Mouse (Mus musculus) heart, embryonic 12.5 days (tissue): ENCODE measurements around the gene Tada2b. TPM values are rescaled to one million over a fixed set of nuclear protein-coding genes. Genes with fewer than 3 reads are reported as not detected.

ENCODE experiments used
- ATAC-seq: fragments of 200-750 bp; cut with Nextera tagmentation; 2 replicates; pipeline ENCODE4 v1.8.0; 2017; ENCODE audit warnings: moderate TSS enrichment, moderate library complexity; ENCODE audit not compliant: insufficient number of reproducible peaks, low FRiP score
- H3K27ac ChIP-seq: fragments of 300-500 bp; sonication (generic); 2 replicates; pipeline ENCODE4 v1.5.1; 2016; ENCODE audit warnings: mild to moderate bottlenecking, moderate library complexity; ENCODE audit not compliant: poor library complexity, severe bottlenecking
- H3K27me3 ChIP-seq: fragments of 300-500 bp; sonication (generic); replicated peaks from 2 replicates; pipeline ENCODE4 v1.6.1; 2016; ENCODE audit warnings: mild to moderate bottlenecking, moderate library complexity
- H3K36me3 ChIP-seq: fragments of 300-500 bp; sonication (generic); 2 replicates; pipeline ENCODE4 v1.6.1; 2016; ENCODE audit warnings: mild to moderate bottlenecking, moderate library complexity
- H3K4me1 ChIP-seq: fragments of 300-500 bp; sonication (generic); replicated peaks from 2 replicates; pipeline ENCODE4 v1.6.1; 2016; ENCODE audit warnings: mild to moderate bottlenecking
- H3K4me2 ChIP-seq: fragments of 300-500 bp; sonication (generic); 2 replicates; pipeline ENCODE4 v1.6.1; 2016; ENCODE audit warnings: mild to moderate bottlenecking, moderate library complexity
- H3K4me3 ChIP-seq: fragments of 300-500 bp; sonication (generic); 2 replicates; pipeline ENCODE4 v1.5.1; 2016; ENCODE audit warnings: mild to moderate bottlenecking
- H3K9ac ChIP-seq: fragments of 300-500 bp; sonication (generic); 2 replicates; pipeline ENCODE4 v1.6.1; 2016; ENCODE audit warnings: mild to moderate bottlenecking, moderate library complexity
- H3K9me3 ChIP-seq: fragments of 300-500 bp; sonication (generic); replicated peaks from 2 replicates; pipeline ENCODE4 v1.6.1; 2016; ENCODE audit warnings: mild to moderate bottlenecking, moderate library complexity
- WGBS: fragments of 180-500 bp; shearing (Covaris S2); methylation state at CpG from one replicate; pipeline ENCODE4 v1.1.7; 2016; 5-methylcytosine and 5-hydroxymethylcytosine counted together
- polyA plus RNA-seq: library from polyadenylated mRNA; unstranded; fragments of >200 nt; fragmentation: Nextera tagmentation; extraction: Ambion mirVana; gene quantifications from 2 replicates; pipeline ENCODE4 v1.2.1, GENCODE M21; 2016

Gene Tada2b
- polyA plus RNA-seq, 1 experiment from 2014 or later, result 1.6 TPM

DNA sequence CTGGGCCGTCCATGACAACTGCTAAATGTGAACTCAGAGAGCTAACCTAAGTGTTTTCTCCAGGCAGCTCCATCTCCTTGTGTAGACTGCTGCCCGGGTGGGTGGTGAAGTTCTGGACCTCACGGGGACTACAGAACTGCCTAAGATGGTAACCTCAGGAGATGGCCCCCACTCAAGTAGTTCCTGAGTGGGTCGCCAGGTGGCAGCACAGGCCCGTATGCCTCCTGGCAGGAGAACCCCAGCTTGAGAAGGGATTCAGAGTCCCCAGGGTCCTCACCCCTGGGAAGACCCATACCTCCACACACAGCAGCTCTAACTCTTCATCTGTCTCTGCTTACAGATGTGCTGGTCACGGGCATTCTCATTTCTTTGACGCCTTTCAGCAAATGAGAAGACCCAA is 21.3 kb downstream of the Tada2b start:
- ATAC-seq, result no peak
- no peak overlapping the region for H3K4me3 ChIP-seq
- WGBS, result 20% methylated on average over 7 of the region's 7 CpGs

DNA sequence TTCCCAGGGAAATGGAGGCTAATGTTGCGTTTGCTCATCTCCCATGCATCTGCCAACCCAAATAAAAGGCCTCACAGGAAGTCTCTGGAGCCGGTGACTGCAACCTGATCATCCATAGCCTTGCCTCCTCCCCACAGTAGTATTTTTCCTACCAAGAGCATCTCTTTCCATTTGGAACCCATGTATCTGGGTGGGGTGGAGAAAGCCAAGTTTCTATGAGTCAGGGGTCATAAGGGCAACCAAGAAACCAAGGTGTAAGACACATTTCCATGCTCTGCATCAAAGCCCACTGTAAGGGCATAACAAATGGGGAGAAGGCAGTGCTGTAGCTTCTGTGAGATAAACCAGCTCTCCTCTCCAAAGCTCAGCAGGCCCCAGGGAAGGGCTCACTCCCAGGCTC is 22.9 kb downstream of the Tada2b start:
- no peaks in the 10 kb centered on the region for H3K36me3 ChIP-seq
- WGBS, result 55% methylated on average over 2 of the region's 2 CpGs
- ATAC-seq, result no peak
- no peak overlapping the region for H3K4me2 ChIP-seq
- peaks cover 21% of the 10 kb centered on the region for H3K4me1 ChIP-seq
- H3K9ac ChIP-seq, result no peak overlapping the region
- no peaks in the 10 kb centered on the region for H3K9me3 ChIP-seq
- H3K4me3 ChIP-seq, result no peak overlapping the region
- no peak overlapping the region for H3K27ac ChIP-seq
- peaks cover 10% of the 10 kb centered on the region; the same call in 1 of the 2 replicates for H3K27me3 ChIP-seq

More for the DNA sequence above, 21.3 kb downstream of the Tada2b start:
- peaks cover 5% of the 10 kb centered on the region; the same call in 1 of the 2 replicates for H3K36me3 ChIP-seq
- H3K27ac ChIP-seq, result no peak overlapping the region
- no peak overlapping the region for H3K9ac ChIP-seq
- no peaks in the 10 kb centered on the region for H3K9me3 ChIP-seq
- H3K27me3 ChIP-seq, result 0 out of 2 replicates have a peak, but pooled peaks cover 4% of the 10 kb centered on the region
- H3K4me2 ChIP-seq, result no peak overlapping the region
- peaks cover 31% of the 10 kb centered on the region for H3K4me1 ChIP-seq

DNA sequence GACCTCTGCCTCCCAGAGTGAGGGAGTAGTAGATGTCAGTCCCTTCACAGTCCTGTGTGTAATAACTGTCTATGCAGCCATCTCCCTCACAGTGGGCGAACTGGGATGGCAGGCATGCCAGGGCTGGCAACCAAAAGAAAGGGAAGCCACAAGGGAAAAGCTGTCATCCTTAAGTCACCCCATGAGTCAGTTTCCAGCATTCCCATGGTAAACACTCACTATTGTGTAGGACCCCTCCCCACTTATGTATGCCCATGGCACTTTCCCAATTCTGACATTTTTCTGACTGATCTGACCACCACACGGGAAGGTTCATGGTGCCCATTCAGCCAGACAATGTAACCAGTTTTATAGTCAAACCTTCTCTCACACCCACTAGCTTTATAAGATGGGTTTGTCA is 23.4 kb downstream of the Tada2b start:
- H3K4me2 ChIP-seq, result no peak overlapping the region
- no peak overlapping the region for H3K27ac ChIP-seq
- H3K4me3 ChIP-seq, result no peak overlapping the region
- 88% methylated on average over 2 of the region's 2 CpGs for WGBS
- H3K9ac ChIP-seq, result no peak overlapping the region
- H3K4me1 ChIP-seq, result peaks cover 16% of the 10 kb centered on the region
- no peaks in the 10 kb centered on the region for H3K9me3 ChIP-seq
- no peak for ATAC-seq
- H3K36me3 ChIP-seq, result no peaks in the 10 kb centered on the region
- H3K27me3 ChIP-seq, result peaks cover 10% of the 10 kb centered on the region; the same call in 1 of the 2 replicates

DNA sequence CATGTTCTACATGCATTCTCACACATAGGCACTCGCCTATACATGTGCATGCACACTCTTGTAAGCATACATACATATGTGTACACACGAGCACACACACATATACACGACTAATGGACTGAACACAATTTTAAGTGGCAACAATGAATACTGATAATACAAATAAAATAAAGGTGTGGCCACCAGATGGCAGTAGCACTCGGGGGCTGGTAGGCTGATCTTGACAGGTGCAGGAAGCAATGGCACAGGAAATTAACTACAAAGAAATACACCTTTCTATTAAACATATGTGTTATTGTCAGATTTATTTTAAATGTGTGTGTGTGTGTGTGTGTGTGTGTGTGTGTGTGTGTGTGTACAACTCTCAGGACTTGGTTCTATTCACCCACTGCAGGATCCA is 25.2 kb downstream of the Tada2b start:
- H3K27ac ChIP-seq, result no peak overlapping the region
- peaks cover 9% of the 10 kb centered on the region for H3K4me1 ChIP-seq
- peaks cover 10% of the 10 kb centered on the region; the same call in 1 of the 2 replicates for H3K27me3 ChIP-seq
- H3K36me3 ChIP-seq, result no peaks in the 10 kb centered on the region
- H3K9ac ChIP-seq, result no peak overlapping the region
- ATAC-seq, result no peak
- WGBS, result 12% methylated on average over 4 of the region's 4 CpGs
- H3K9me3 ChIP-seq, result no peaks in the 10 kb centered on the region
- no peak overlapping the region for H3K4me3 ChIP-seq
- H3K4me2 ChIP-seq, result no peak overlapping the region

DNA sequence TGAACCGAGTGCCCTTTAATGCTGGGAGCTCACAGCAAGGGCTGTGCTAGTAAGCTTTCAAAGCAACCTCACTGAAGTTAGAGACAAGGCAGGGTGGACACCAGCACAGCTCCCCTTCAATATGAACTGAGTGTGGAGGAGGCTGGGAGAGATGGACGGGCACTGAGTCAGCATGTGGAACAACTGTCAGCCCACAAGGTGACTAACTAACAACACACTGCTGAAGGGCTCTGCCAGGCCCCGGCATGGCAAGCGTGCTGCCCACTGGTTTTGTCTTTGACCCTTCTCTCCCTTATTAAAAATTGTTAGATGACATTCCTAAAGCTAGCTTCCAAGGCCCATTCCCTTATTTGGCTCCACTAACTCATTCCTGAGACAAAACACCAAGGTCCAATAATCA is 26.4 kb downstream of the Tada2b start:
- Histone ChIP-seq H3K4me3 (no peak overlapping the region), H3K9me3 (no peaks in the 10 kb centered on the region), H3K9ac (no peak overlapping the region), H3K27ac (no peak overlapping the region), H3K27me3 (peaks cover 10% of the 10 kb centered on the region; the same call in 1 of the 2 replicates), H3K4me2 (no peak overlapping the region), H3K36me3 (no peaks in the 10 kb centered on the region), H3K4me1 (peaks cover 8% of the 10 kb centered on the region; the same call in 1 of the 2 replicates)
- no peak for ATAC-seq
- WGBS, result 75% methylated on average over 4 of the region's 4 CpGs

DNA sequence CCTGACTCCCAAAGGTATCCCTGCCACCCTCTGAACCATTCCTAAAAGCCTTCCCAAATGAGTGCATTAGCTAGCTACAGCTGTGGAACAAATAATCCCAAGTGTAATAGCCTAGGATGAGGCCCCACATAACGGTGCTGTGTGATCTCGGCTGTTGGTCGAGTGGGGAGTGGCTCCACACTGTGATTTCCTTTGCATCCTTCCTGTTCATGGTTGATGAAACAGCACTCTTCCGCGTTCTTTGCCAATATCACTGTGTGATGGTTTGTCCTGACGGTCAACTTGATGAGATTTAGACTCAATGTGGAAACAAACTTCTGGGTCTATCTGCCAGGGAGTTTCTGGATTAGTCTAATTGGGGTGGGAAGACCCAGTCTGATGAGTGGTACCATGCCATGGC is 31.3 kb downstream of the Tada2b start:
- H3K27me3 ChIP-seq, result peaks cover 9% of the 10 kb centered on the region; the same call in 1 of the 2 replicates
- 75% methylated on average over 6 of the region's 6 CpGs for WGBS
- H3K4me2 ChIP-seq, result no peak overlapping the region
- H3K9me3 ChIP-seq, result no peaks in the 10 kb centered on the region
- no peak overlapping the region for H3K27ac ChIP-seq
- no peak for ATAC-seq
- H3K36me3 ChIP-seq, result no peaks in the 10 kb centered on the region
- no peak overlapping the region for H3K9ac ChIP-seq
- no peak overlapping the region for H3K4me3 ChIP-seq
- H3K4me1 ChIP-seq, result peaks cover 32% of the 10 kb centered on the region

- Histone ChIP-seq H3K4me3 (no peak overlapping the region), H3K27ac (no peak overlapping the region), H3K4me2 (no peak overlapping the region), H3K9me3 (no peaks in the 10 kb centered on the region), H3K36me3 (no peaks in the 10 kb centered on the region), H3K4me1 (peaks cover 32% of the 10 kb centered on the region), H3K9ac (no peak overlapping the region), H3K27me3 (peaks cover 10% of the 10 kb centered on the region)
- WGBS, result 70% methylated on average over 10 of the region's 10 CpGs
- ATAC-seq, result no peak
Observed at GRCm38 (mm10) chr5:36451872-36452389, 32.2 kb downstream of the Tada2b start.

- H3K36me3 ChIP-seq, result no peaks in the 10 kb centered on the region
- H3K4me1 ChIP-seq, result peaks cover 32% of the 10 kb centered on the region
- no peak overlapping the region for H3K27ac ChIP-seq
- peaks cover 17% of the 10 kb centered on the region for H3K27me3 ChIP-seq
- H3K9ac ChIP-seq, result no peak overlapping the region
- ATAC-seq, result no peak
- H3K4me2 ChIP-seq, result no peak overlapping the region
- H3K9me3 ChIP-seq, result no peaks in the 10 kb centered on the region
- WGBS, result 24% methylated on average over 9 of the region's 10 CpGs
- H3K4me3 ChIP-seq, result no peak overlapping the region
Observed at GRCm38 (mm10) chr5:36451119-36451518, 33.0 kb downstream of the Tada2b start.

- Histone ChIP-seq H3K27ac (peak overlapping the region; percentile 53), H3K9ac (no peak overlapping the region), H3K4me2 (peak overlapping the region; percentile 38)
Observed at GRCm38 (mm10) chr5:36449710-36450358, 34.3 kb downstream of the Tada2b start.

DNA sequence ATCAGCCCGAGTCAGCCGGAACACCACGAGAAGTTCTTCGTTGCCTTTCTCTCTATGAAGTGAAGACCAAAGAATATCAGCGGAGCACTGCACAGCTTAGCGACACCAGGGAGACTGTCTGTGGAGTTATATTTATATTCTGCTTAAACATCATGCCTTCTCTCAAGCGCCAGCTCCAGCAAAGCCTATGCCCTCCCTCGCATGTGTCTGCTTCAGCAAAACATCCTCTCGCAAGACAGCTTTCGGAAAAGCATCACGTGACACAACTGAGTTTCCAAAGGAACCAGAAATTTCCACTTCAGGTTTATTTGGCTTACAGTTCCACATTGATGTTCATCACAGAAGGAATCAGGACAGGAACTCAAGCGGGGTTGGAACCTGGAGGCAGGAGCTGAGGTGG is 36.2 kb downstream of the Tada2b start:
- ATAC-seq, result no peak
- WGBS, result 89% methylated on average over 12 of the region's 12 CpGs
- Histone ChIP-seq H3K27me3 (peaks cover 50% of the 10 kb centered on the region), H3K4me1 (peaks cover 36% of the 10 kb centered on the region), H3K27ac (no peak overlapping the region), H3K9ac (no peak overlapping the region), H3K4me2 (no peak overlapping the region), H3K4me3 (no peak overlapping the region), H3K9me3 (no peaks in the 10 kb centered on the region), H3K36me3 (no peaks in the 10 kb centered on the region)

More at GRCm38 (mm10) chr5:36449710-36450358, 34.3 kb downstream of the Tada2b start:
- peaks cover 36% of the 10 kb centered on the region for H3K4me1 ChIP-seq
- no peak overlapping the region for H3K4me3 ChIP-seq
- ATAC-seq, result peak; percentile 56; the same call in 1 of the 2 replicates
- H3K9me3 ChIP-seq, result no peaks in the 10 kb centered on the region
- H3K36me3 ChIP-seq, result no peaks in the 10 kb centered on the region
- peaks cover 30% of the 10 kb centered on the region for H3K27me3 ChIP-seq
- WGBS, result 42% methylated on average over 6 of the region's 6 CpGs

DNA sequence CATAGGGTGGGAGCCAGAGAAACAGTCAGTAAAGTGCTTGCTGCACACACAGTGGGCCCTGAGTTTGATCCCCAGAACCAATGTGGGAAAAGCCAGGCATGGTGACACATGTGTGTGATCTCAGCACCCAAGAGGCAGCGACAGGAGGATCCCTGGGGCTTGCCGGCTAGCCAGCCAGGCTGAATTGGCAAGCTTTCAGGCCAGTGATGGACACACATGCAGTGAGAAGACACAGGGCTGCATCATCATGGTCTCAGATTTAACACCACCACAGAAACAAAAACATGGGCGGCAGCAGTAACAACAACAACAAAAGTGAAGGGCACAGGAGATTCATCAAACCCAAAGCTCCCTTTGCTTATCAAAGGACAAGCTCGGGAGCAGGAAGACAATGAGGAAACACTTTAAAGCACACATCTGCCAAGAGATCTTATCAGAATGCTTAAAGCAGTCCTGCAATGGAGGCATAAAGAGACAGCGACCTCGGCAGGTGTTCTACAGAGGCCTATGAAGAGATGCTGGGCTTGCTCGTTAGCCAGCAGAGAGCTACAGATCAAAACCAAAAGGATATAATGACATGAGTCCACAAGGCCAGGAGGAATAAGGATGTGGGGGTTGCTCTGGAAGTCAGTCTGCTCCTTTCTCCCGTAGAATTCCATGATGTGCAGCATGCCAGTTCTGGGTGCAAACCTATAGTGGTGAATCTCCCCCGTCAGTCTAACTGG is 37.8 kb downstream of the Tada2b start:
- no peak overlapping the region for H3K27ac ChIP-seq
- no peak overlapping the region for H3K9ac ChIP-seq
- no peak overlapping the region for H3K4me3 ChIP-seq
- H3K4me2 ChIP-seq, result no peak overlapping the region
- H3K4me1 ChIP-seq, result peaks cover 32% of the 10 kb centered on the region
- no peaks in the 10 kb centered on the region for H3K36me3 ChIP-seq
- WGBS, result 35% methylated on average over 9 of the region's 9 CpGs
- peaks cover 52% of the 10 kb centered on the region for H3K27me3 ChIP-seq
- no peak for ATAC-seq
- no peaks in the 10 kb centered on the region for H3K9me3 ChIP-seq
